Mouse (Mus musculus) urinary bladder, postnatal 25 days (tissue): ENCODE data around the gene Sox2.

ENCODE experiments used
- DNase-seq: peaks from one replicate; pipeline ENCODE4 v3.0.0; 2022; ENCODE audit warnings: low spot score

The Sox2 gene

DNA sequence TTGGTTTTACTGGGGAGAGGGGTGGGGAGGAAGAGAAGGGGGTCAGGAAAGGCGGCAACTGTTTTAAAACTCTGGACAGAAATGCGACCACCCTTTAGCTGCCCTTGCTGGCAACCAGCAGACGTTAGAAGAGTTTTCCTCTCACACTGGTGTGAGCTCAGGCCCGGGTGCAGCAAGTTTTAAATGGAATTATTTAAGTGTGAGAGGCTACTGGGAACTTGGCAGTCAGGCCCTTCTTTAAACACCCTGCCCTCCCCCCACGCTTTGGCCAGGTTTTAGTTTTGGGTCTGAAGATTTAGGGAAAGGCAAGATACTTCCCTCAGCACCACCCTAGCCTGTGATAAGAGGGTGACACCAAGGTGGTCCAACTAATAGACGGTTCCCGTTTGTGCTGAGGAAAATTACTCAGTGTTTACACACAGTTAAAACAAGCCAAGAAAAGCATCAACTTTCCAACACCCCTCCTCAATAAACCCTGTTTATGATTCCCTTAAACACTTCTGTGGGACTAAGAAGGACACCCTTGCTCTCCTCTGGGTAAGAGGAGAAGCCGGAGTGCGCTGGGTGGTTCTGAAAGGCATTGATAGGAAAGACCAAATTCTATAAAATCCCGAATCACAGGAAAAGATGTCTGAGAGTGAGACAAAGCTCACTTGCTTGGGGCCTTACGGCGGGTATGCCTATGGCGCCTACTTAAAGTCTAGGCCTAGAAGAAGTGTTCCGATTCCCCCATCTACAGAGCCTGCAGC lies 10.5 kb downstream of the Sox2 start:
- no peak for DNase-seq

DNA sequence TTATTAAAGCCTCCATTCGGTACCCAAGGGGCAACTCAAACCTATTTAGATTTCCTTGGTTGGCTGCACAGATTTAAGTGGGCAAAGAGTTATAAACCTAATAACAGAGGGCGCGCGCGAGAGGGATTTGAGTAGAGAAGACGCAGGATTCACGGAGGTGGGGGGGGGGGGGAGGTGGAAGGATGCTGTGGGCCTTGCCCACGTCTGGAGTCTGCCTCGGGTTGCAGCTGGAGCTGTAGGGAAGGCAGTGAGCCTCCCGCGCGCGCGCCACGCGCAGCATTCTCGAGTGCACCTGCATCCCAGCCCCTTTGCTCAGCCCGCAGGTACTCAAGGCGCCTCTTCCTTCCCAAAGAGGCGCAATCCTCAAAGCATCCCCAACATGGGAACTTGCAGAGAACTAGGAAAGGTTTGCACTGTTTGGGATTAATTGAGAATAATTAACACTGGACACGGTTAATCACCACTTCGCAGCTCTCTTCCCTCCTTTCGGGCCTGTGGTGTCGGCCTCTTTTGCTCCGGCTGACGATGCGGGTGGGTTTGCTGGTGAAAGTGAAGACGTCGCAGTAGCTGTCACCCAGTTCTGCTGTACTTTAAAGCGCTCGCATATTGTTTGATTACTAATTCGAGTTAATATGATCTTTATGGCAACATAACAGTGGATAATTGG lies 11.3 kb downstream of the Sox2 start:
- no peak for DNase-seq

- DNase-seq, result no peak
Observed at GRCm38 (mm10) chr3:34662008-34662711, 12.0 kb downstream of the Sox2 start.

DNA sequence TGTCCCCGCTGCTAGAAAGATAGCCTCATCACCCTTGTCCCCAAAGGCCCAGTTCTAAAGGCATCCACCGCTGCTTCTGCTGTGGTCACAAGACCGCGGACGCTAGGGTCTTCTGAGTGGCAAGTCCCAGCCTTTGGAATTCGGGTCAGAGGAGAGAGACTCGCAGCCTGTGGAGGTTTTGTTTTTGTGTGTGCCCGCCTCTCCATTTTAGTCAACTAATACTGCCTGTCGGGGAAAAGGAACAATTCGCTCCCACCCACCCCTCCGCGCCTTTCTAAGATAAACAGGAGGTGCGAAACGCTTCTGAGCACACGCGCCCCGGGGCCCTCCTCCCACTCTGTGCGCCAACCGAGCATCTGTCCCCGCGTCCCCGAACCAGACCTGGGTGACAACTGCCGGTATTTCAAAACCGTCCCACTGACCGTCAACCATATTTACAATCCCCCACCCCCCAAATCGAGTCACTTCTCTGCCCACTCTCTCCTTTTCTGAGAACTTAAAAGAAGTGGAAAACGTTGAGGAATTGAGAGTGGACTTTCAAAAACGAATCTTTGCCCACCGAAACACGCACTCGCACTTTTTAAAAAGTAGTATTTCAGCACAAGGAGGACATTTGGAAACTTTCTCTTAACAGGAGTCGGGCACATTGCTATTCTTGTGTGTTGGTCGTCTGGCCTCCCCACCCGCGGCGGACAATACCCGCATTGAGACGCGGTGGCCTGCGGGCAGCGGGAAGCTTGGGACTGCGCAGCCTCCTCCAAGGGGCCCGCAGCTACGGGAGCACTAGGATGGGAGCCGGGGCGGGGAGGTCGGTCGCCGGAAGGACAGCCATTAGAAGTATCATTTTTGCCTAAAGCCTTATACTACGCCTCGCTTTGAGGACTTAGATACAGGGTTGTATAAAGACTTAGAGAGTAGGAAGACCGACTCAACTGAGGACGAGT lies 12.8 kb downstream of the Sox2 start:
- no peak for DNase-seq

DNA sequence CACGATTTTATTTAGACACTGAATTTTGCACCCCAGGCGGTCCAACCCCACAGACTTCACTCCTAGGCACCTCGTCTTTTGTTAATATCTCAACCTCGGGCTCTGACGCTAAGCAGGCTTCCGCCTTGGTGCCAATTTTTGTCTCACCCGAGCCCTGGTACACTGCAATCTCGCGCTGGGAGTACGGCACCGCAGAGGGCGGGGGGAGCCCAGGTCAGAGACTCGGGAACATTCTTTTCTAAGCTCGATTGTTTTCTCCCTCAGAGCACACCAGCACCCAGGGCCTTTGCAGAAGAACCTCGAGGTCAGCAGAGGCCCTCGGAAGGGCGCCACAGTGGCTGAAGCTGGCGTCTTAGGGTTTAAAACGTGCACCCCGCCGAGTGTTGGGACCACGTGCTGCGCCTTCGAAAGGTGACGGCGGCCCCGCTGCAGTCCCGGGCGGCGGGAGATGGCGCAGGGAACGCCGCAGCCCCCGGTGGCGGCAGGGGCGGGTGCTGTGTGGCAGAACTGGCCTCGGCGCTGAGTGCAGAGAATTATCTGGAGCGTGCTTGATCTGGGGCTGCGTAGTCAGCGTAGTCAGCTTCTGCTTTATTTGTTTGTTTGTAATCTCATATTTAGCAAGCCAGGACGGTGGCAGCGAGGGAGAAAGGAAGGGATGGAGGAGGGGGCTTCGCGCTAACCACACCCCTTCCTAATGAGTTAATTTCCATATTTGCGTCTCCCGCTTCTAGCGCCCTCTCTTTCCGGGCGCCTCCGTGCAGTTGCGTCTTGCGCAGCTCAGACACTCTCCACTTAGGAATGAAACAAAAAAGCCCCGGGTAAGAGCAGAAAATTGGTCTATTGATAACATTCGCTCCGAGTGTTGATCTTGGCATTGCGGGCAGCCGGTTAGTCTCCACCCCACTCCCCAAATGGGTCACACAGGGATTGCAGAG lies 13.8 kb downstream of the Sox2 start:
- no peak for DNase-seq

GRCm38 (mm10) chr3:34664636-34665531 lies 14.7 kb downstream of the Sox2 start:
- no peak for DNase-seq

DNA sequence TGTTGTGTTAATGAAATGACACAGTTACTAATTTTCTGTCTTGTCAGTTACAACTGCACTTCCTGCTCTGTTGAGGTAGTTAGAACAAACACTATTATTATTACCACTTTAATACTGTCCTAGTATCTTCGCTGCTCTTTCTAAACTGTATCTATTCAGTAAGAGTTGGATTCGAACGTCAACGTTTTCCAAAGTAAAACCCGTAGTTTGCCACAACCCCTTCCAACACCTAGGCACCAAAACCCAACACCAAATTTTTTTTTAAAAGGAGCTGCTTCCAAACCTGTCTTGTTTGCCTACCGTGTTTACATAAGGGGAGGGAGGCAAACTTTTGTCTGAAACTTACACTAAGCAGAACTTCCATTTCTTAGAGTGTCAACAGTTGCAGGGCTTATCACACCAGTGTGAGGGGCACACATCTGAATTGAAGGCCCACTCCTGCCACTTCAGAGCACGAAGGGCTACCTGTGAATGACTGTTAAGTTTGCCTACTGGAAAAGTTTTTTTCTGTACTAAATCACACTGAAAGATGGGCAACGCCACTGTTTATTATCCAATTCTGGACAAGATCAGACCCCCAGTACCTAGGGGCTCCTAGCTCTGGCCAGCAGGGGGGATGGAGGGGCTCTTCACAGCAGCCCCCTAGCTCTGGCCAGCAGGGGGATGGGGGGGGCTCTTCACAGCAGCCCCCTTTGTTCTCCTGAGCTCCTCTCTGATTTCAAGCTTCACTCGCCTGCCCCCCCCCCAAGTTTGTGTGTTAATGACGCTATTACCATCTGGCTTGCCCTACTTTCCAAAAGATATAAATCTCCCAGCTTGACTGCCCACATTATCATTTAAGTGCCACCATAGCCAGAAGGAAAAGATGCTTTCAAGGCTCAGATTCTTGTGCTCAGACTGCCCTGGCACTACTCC lies 15.8 kb downstream of the Sox2 start:
- no peak for DNase-seq

DNA sequence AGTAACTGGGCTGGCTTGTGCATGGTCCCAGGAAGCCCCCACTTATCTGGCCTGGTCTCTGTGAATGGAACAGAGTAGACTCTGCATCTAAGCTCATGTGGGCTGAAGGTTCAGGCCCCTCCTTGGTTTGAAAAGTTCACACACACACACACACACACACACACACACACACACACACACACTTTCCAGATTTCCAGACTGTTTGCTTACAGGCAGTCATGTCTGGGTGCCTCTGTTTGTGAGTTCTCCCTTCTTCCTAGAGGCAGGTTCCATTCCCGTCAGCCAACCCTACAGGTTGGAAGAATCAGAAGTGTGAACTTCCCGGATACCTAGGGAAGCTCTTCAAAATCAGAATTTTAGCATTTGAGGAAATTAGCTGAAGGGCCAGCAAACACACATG lies 17.0 kb downstream of the Sox2 start:
- DNase-seq, result no peak

GRCm38 (mm10) chr3:34667881-34668817 lies 17.9 kb downstream of the Sox2 start:
- DNase-seq, result no peak

- no peak for DNase-seq
Observed at GRCm38 (mm10) chr3:34671024-34671660, 20.9 kb downstream of the Sox2 start.

DNA sequence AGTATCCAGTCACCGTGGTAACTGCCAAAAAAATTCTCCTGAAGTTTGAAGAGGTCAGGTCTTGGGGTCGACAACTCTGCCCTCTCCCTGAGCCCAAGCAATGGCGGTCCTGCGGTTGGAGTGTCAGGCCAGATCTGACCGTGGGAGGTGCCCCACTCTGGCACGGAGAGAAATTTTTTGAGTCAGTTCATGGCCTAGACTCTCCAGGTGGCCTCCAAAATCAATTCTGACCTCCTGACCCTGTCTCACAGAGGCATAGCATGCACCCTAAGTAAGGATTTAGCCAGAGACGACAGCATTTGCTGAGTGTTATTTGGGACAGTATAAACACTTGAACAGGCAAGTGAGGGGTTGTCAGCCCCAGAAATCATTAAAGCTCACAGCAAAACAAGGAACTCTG lies 28.6 kb downstream of the Sox2 start:
- no peak for DNase-seq

DNA sequence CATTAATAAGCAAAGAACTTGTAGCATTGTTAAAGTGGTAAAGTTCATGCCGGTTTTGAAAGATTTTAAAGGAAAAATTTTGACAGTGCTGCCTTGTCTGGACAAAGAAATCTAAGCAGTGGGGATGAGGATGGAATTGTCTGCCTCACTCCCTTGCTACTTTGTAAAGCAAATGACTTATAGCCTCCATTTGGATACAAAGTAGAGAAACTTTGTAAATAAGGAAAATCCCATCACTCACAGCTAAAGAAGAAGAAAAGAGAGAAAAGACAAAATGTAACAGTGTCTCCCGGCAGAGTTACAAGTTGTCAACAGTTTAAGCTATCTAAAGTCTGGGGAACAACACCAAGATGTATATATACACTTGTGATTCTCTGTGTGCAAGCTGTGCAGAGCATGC lies 29.2 kb downstream of the Sox2 start:
- no peak for DNase-seq

DNA sequence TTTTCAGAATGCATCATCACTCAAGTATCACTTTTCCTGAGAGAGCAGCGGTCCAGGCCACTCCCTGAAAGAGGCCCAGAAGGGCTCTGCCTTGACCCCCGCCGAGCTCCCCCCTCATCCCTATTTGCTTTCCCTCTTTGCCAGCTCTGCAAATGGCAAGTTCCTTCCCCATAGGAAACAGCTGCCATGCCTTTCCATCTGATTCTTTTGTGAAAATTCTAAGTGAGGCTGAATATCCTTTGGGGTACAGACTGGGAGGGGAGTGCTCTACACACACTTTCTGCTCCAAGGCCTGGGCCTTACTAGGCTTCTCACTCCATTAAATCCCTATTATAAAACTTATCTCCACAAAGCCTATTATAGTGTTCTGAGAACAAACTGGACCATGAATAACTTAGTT lies 29.7 kb downstream of the Sox2 start:
- no peak for DNase-seq

DNA sequence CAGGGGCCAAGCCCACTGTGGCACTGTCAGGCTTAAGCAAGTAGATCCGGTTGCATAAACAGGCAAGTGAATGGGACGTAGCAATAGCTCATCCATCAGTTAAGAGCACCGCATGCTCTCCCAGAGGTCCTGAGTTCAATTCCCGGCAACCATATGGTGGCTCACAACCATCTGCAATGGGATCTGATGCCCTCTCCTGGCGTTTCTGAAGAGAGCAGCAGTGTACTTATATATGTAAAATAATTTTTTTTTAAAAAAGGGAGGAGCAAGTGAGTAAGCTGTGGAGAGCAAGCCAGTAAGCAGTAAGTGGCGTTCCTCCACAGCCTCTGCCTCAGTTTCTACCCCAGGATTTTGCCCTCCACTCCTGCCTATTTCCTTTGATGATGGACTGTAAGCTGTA lies 37.9 kb downstream of the Sox2 start:
- DNase-seq, result no peak

DNA sequence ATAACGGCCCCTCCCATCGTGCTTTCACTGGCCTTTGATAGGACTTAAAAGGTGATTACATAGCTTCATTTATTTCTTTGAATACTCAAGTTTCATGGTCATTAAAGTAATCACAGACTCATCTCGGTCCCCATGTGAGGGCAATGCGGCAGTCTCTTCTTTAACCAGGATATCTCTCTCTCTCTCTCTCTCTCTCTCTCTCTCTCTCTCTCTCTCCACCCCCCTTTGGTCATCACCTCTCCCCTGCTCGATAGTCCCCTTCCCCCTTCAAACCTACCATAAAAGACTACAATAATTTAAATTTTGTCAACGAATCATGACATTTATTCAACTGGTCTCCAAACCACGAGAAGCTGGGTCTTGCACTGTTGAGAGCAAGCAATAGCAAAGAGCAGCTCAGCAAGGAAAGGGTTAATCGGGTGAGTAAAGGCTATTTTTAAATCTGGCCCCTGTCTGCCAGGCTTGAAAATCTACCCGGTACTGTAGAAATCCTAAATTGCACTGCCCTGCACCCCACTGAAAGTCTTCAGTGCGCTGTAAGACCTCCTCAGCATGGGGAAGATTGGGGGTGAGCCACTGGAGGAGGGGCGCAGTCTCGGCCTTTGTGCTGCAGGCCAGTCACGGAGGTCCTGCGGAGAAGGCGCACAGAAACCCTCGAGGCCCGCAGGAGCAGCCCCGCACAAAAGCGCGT lies 41.6 kb downstream of the Sox2 start:
- DNase-seq, result no peak

DNA sequence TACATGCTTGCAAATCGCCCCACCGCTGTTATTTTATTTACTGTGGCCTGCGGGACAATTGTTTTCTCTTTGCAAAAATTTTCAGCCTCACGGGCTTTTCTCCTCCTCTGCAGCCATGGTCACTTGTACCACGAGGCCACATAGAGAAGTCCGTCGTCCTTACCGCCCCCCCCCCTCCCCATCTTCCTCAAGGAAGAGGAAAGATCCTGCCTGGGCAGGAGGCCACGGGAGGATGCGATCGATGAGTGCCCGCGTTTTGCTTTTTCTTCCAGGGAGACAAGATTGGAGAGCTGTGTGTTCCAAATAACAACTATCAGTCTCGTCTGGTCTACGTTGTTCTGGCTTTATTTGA lies 42.2 kb downstream of the Sox2 start:
- DNase-seq, result no peak
